Mouse (Mus musculus): ENCODE measurements around the gene Gm13694. TPM values are rescaled to one million over a fixed set of nuclear protein-coding genes. Genes with fewer than 3 reads are reported as not detected.
A peak's percentile ranks its signal among the peaks of the same experiment; 100 is the strongest.
"Not testable (repeated sequence)": the region's sequence is repeated elsewhere in the genome, so short reads cannot be mapped to it uniquely, and the experiment has no call there.

The Gm13694 gene
- not detected in 2 replicates for polyA plus RNA-seq (2015; fragmentation: Nextera tagmentation; extraction: Ambion mirVana)

DNA sequence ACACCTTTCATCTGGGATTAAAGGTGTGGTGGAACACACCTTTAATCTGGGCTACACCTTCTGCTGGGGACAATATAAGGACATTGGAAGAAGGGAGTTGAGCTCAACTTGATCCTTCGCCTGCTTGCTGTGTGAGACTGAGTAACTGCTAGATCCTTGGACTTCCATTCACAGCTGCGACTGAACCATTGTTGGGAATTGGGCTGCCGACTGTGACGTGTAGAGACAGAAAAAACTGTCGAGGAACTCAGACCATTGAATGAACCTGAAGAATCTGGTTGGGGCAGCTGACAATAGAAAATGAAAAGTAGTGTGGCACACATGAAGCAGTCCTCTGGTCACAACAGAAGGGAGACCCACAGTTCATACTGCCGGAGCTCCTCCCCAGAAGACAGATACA, at the start of gene Gm13694:
Gm13694 (plus strand) TSS at position 301 of the 400 bp plus-strand sequence.
- not testable (repeated sequence) for H3K27me3 ChIP-seq (ENCODE audit: control insufficient read depth, insufficient read depth, low read depth, low read length); H3K9ac ChIP-seq (ENCODE audit: low read depth, low read length); H3K9me3 ChIP-seq (replicated peaks; ENCODE audit: control insufficient read depth, low read length); H3K36me3 ChIP-seq (ENCODE audit: control insufficient read depth, insufficient read depth); H3K4me3 ChIP-seq (ENCODE audit: low read depth, low read length); ATAC-seq (ENCODE audit: low read depth); H3K4me2 ChIP-seq (ENCODE audit: low read depth, low read length); H3K4me1 ChIP-seq (ENCODE audit: control insufficient read depth, low read depth, low read length); H3K27ac ChIP-seq (ENCODE audit: low read length)
- WGBS (ENCODE audit: insufficient replicate concordance): no CpG with 5 or more reads among the region's 6 CpGs

DNA sequence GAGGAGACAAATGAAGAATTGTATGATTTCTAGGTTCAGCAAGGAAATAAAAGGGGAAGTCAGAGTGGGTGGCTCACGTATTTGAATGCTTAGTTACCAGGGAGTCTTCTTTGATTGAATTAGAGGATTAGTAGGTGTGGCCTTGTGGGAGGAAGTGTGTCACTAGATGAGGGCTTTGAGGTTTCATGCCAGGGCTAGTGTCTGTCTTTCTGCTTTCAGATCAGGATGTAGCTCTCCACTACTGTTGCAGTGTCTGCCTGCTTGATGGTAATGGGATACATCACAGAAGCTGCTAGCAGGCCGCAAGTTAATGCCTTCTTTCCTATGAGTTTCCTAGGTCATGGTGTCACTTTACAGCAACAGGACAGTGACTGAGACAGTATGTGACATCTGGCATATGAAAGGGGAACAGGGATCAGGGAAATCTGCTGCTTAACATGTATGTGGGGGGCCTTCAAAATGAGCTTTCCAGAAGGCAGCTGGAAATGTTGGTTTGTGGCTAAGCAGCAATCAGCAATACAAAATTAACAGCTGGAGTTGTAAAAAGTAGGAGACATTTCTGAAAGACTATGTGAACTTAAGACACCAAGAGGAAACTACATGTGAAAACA, 49.1 kb upstream of the Gm13694 start:
- Histone ChIP-seq H3K4me3 (ENCODE audit: low read depth, low read length) (no peak overlapping the region), H3K9me3 (replicated peaks; ENCODE audit: control insufficient read depth, low read length) (no peaks in the 10 kb centered on the region), H3K9ac (ENCODE audit: low read depth, low read length) (no peak overlapping the region), H3K27me3 (ENCODE audit: control insufficient read depth, insufficient read depth, low read depth, low read length) (no peaks in the 10 kb centered on the region), H3K36me3 (ENCODE audit: control insufficient read depth, insufficient read depth) (no peaks in the 10 kb centered on the region), H3K27ac (ENCODE audit: low read length) (no peak overlapping the region), H3K4me1 (ENCODE audit: control insufficient read depth, low read depth, low read length) (no peaks in the 10 kb centered on the region), H3K4me2 (ENCODE audit: low read depth, low read length) (no peak overlapping the region)
- WGBS (ENCODE audit: insufficient replicate concordance): 10% methylated on average over 2 of the region's 2 CpGs
- no peak for ATAC-seq (ENCODE audit: low read depth)

DNA sequence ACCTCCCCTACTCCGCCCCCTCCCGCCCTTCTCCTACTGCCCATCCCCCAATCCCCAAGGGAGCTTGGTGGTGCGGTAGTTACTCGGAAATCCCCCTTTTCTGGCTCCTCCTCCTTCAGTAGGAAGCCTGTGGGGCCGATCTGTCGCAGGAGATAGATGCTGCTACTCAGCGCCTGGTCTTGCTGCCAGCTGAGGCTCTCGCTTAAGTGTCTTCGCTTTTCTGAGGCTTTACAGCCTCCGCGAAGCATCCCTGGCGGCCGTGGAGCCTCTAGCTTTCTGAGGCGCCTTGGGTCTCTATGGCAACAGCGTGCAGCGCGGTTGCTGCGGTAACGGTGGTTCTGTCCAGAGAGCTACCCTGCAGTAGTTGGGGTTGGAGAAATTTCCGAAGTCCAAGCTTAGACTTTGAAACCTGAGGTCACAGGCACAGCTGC, 37.8 kb upstream of the Gm13694 start, which contains the start of gene Zswim2:
Zswim2 (minus strand) TSS at position 298 of the 431 bp plus-strand sequence.
- Histone ChIP-seq H3K9ac (ENCODE audit: low read depth, low read length) (no peak within 1 kb of the TSS), H3K27ac (ENCODE audit: low read length) (no peak within 1 kb of the TSS), H3K4me2 (ENCODE audit: low read depth, low read length) (0 out of 2 replicates have a peak within 1 kb of the TSS, but pooled peaks have one; percentile 30), H3K36me3 (ENCODE audit: control insufficient read depth, insufficient read depth) (no peaks in the 10 kb centered on the region), H3K4me1 (ENCODE audit: control insufficient read depth, low read depth, low read length) (no peaks in the 10 kb centered on the region), H3K9me3 (replicated peaks; ENCODE audit: control insufficient read depth, low read length) (no peaks in the 10 kb centered on the region), H3K27me3 (ENCODE audit: control insufficient read depth, insufficient read depth, low read depth, low read length) (no peaks in the 10 kb centered on the region), H3K4me3 (ENCODE audit: low read depth, low read length) (no peak within 1 kb of the TSS)
- 1% methylated on average over 20 of the region's 20 CpGs for WGBS (ENCODE audit: insufficient replicate concordance)
- no peak for ATAC-seq (ENCODE audit: low read depth)

DNA sequence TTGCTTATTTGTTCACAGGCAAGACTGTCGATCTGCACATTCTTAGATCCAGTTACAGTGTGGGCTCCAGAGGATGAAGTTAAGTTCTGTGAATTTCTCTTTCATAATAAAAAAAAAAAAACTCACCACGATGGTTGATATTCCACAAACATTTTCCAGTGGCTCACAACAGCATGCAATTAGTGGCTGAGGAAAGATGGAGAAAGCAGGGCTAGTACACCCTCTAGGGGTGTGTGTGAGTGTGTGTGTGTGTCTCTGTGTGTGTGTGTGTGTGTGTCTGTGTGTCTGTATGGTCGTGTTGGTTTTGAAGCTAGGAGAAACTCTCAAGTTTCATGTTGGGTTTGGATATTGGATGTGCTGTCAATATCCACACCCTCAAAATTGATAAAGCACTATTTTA, 37.4 kb upstream of the Gm13694 start:
- H3K36me3 ChIP-seq (ENCODE audit: control insufficient read depth, insufficient read depth): no peaks in the 10 kb centered on the region
- H3K27ac ChIP-seq (ENCODE audit: low read length): no peak overlapping the region
- ATAC-seq (ENCODE audit: low read depth): no peak
- H3K9ac ChIP-seq (ENCODE audit: low read depth, low read length): no peak overlapping the region
- WGBS (ENCODE audit: insufficient replicate concordance): 17% methylated on average over 3 of the region's 3 CpGs
- H3K27me3 ChIP-seq (ENCODE audit: control insufficient read depth, insufficient read depth, low read depth, low read length): no peaks in the 10 kb centered on the region
- H3K4me1 ChIP-seq (ENCODE audit: control insufficient read depth, low read depth, low read length): no peaks in the 10 kb centered on the region
- no peak overlapping the region for H3K4me2 ChIP-seq (ENCODE audit: low read depth, low read length)
- H3K9me3 ChIP-seq (replicated peaks; ENCODE audit: control insufficient read depth, low read length): no peaks in the 10 kb centered on the region
- H3K4me3 ChIP-seq (ENCODE audit: low read depth, low read length): no peak overlapping the region

DNA sequence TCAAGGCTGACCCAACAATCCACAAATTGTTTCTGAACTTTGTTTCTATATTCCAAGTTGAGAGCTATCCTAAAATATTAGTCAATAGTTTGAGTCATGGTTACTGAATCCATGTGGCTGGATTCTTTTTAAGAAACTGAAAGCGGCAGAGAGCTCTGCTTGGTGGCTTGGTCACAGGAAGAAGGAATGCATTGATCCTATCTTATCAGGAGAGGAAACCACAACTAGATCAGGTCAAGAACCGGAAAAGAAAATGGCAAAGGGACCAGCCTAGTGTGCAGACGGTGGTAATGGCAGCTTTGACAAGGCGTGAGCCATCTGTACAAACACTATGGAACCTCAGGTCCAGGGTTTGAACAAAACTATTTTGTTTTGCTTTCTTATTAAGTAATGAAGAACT, 36.9 kb upstream of the Gm13694 start:
- Histone ChIP-seq H3K27me3 (ENCODE audit: control insufficient read depth, insufficient read depth, low read depth, low read length) (no peaks in the 10 kb centered on the region), H3K4me1 (ENCODE audit: control insufficient read depth, low read depth, low read length) (no peaks in the 10 kb centered on the region), H3K4me2 (ENCODE audit: low read depth, low read length) (no peak overlapping the region), H3K9ac (ENCODE audit: low read depth, low read length) (no peak overlapping the region), H3K9me3 (replicated peaks; ENCODE audit: control insufficient read depth, low read length) (no peaks in the 10 kb centered on the region), H3K27ac (ENCODE audit: low read length) (no peak overlapping the region), H3K36me3 (ENCODE audit: control insufficient read depth, insufficient read depth) (no peaks in the 10 kb centered on the region), H3K4me3 (ENCODE audit: low read depth, low read length) (no peak overlapping the region)
- no peak for ATAC-seq (ENCODE audit: low read depth)
- WGBS (ENCODE audit: insufficient replicate concordance): 14% methylated on average over 4 of the region's 4 CpGs

DNA sequence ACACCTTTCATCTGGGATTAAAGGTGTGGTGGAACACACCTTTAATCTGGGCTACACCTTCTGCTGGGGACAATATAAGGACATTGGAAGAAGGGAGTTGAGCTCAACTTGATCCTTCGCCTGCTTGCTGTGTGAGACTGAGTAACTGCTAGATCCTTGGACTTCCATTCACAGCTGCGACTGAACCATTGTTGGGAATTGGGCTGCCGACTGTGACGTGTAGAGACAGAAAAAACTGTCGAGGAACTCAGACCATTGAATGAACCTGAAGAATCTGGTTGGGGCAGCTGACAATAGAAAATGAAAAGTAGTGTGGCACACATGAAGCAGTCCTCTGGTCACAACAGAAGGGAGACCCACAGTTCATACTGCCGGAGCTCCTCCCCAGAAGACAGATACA, 23.3 kb upstream of the Gm13694 start, which contains the start of gene Gm13698:
Gm13698 (plus strand) TSS at position 301 of the 400 bp plus-strand sequence.
- not testable (repeated sequence) for H3K27me3 ChIP-seq (ENCODE audit: control insufficient read depth, insufficient read depth, low read depth, low read length); H3K9ac ChIP-seq (ENCODE audit: low read depth, low read length); H3K36me3 ChIP-seq (ENCODE audit: control insufficient read depth, insufficient read depth); ATAC-seq (ENCODE audit: low read depth); H3K4me3 ChIP-seq (ENCODE audit: low read depth, low read length); H3K27ac ChIP-seq (ENCODE audit: low read length); H3K4me1 ChIP-seq (ENCODE audit: control insufficient read depth, low read depth, low read length); H3K4me2 ChIP-seq (ENCODE audit: low read depth, low read length); H3K9me3 ChIP-seq (replicated peaks; ENCODE audit: control insufficient read depth, low read length)
- no CpG with 5 or more reads among the region's 6 CpGs for WGBS (ENCODE audit: insufficient replicate concordance)

DNA sequence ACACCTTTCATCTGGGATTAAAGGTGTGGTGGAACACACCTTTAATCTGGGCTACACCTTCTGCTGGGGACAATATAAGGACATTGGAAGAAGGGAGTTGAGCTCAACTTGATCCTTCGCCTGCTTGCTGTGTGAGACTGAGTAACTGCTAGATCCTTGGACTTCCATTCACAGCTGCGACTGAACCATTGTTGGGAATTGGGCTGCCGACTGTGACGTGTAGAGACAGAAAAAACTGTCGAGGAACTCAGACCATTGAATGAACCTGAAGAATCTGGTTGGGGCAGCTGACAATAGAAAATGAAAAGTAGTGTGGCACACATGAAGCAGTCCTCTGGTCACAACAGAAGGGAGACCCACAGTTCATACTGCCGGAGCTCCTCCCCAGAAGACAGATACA, 17.5 kb upstream of the Gm13694 start, which contains the start of gene Gm13693:
Gm13693 (plus strand) TSS at position 301 of the 400 bp plus-strand sequence.
- not testable (repeated sequence) for H3K4me2 ChIP-seq (ENCODE audit: low read depth, low read length); H3K9ac ChIP-seq (ENCODE audit: low read depth, low read length); H3K27ac ChIP-seq (ENCODE audit: low read length); H3K27me3 ChIP-seq (ENCODE audit: control insufficient read depth, insufficient read depth, low read depth, low read length); H3K4me1 ChIP-seq (ENCODE audit: control insufficient read depth, low read depth, low read length); ATAC-seq (ENCODE audit: low read depth); H3K9me3 ChIP-seq (replicated peaks; ENCODE audit: control insufficient read depth, low read length); H3K4me3 ChIP-seq (ENCODE audit: low read depth, low read length); H3K36me3 ChIP-seq (ENCODE audit: control insufficient read depth, insufficient read depth)
- WGBS (ENCODE audit: insufficient replicate concordance): no CpG with 5 or more reads among the region's 6 CpGs

DNA sequence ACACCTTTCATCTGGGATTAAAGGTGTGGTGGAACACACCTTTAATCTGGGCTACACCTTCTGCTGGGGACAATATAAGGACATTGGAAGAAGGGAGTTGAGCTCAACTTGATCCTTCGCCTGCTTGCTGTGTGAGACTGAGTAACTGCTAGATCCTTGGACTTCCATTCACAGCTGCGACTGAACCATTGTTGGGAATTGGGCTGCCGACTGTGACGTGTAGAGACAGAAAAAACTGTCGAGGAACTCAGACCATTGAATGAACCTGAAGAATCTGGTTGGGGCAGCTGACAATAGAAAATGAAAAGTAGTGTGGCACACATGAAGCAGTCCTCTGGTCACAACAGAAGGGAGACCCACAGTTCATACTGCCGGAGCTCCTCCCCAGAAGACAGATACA, 11.7 kb upstream of the Gm13694 start, which contains the start of gene Gm13695:
Gm13695 (plus strand) TSS at position 301 of the 400 bp plus-strand sequence.
- not testable (repeated sequence) for H3K27ac ChIP-seq (ENCODE audit: low read length); H3K27me3 ChIP-seq (ENCODE audit: control insufficient read depth, insufficient read depth, low read depth, low read length); H3K9ac ChIP-seq (ENCODE audit: low read depth, low read length); H3K36me3 ChIP-seq (ENCODE audit: control insufficient read depth, insufficient read depth); H3K4me3 ChIP-seq (ENCODE audit: low read depth, low read length); H3K4me2 ChIP-seq (ENCODE audit: low read depth, low read length); H3K9me3 ChIP-seq (replicated peaks; ENCODE audit: control insufficient read depth, low read length); H3K4me1 ChIP-seq (ENCODE audit: control insufficient read depth, low read depth, low read length); ATAC-seq (ENCODE audit: low read depth)
- no CpG with 5 or more reads among the region's 6 CpGs for WGBS (ENCODE audit: insufficient replicate concordance)

DNA sequence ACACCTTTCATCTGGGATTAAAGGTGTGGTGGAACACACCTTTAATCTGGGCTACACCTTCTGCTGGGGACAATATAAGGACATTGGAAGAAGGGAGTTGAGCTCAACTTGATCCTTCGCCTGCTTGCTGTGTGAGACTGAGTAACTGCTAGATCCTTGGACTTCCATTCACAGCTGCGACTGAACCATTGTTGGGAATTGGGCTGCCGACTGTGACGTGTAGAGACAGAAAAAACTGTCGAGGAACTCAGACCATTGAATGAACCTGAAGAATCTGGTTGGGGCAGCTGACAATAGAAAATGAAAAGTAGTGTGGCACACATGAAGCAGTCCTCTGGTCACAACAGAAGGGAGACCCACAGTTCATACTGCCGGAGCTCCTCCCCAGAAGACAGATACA, 5.9 kb upstream of the Gm13694 start, which contains the start of gene Gm13696:
Gm13696 (plus strand) TSS at position 301 of the 400 bp plus-strand sequence.
- H3K36me3 ChIP-seq (ENCODE audit: control insufficient read depth, insufficient read depth); H3K27me3 ChIP-seq (ENCODE audit: control insufficient read depth, insufficient read depth, low read depth, low read length); H3K4me3 ChIP-seq (ENCODE audit: low read depth, low read length); H3K4me1 ChIP-seq (ENCODE audit: control insufficient read depth, low read depth, low read length); H3K27ac ChIP-seq (ENCODE audit: low read length); ATAC-seq (ENCODE audit: low read depth); H3K9me3 ChIP-seq (replicated peaks; ENCODE audit: control insufficient read depth, low read length); H3K9ac ChIP-seq (ENCODE audit: low read depth, low read length); H3K4me2 ChIP-seq (ENCODE audit: low read depth, low read length): not testable (repeated sequence)
- no CpG with 5 or more reads among the region's 6 CpGs for WGBS (ENCODE audit: insufficient replicate concordance)
